Mouse (Mus musculus) Patski (cell line): ENCODE measurements at regions not wholly inside any gene's neighbourhood (a gene's known extent, or its start where the extent isn't known, plus 50 kb on each side); places are given as distances from the start of the nearest gene placed in this dataset.

Source experiments
- ATAC-seq: fragments of 100-300 bp; one replicate; pipeline ENCODE4 v1.8.0; 2021
- CTCF ChIA-PET: fragments of 350-600 bp; sonication (Branson Sonifier 250); formaldehyde crosslinking; loops from one replicate; lab custom pipeline; 2022; ENCODE audit warnings: inconsistent platforms; lab: Charles Lee
- POLR2A ChIA-PET: fragments of 350-600 bp; sonication (Branson Sonifier 250); formaldehyde crosslinking; loops from one replicate; lab custom pipeline; 2022; ENCODE audit warnings: antibody characterized with exemption, inconsistent platforms; lab: Charles Lee
- DNase-seq: peaks from one replicate; pipeline ENCODE4 v3.0.0-alpha.2; 2011; ENCODE audit warnings: low read depth, low spot score
- H3K27me3 ChIP-seq: fragments of 371-371 bp; one replicate; pipeline ENCODE4 v1.5.1; 2021
- CTCF ChIP-seq: fragments of 100-300 bp; IDR thresholded peaks from one replicate; pipeline ENCODE4 v1.5.1; 2021
- in situ Hi-C: fragments of 300-500 bp; cut with MboI; formaldehyde crosslinking; loops from 3 replicates; pipeline ENCODE4 v1.11.1; 2018; ENCODE audit warnings: low pct_unique_long_range_greater_than_20kb, mixed read lengths

- in situ Hi-C loops, result no loop called here
- CTCF ChIA-PET, result no interaction called here
- DNase-seq (no peak), ATAC-seq (no peak)
- no peaks in the 10 kb centered on the region for H3K27me3 ChIP-seq
- POLR2A ChIA-PET, result no interaction called here
- TF ChIP-seq CTCF, result no peak
Observed at GRCm38 (mm10) chr12:77081774-77082173, 119.8 kb upstream of the Max start.

DNA sequence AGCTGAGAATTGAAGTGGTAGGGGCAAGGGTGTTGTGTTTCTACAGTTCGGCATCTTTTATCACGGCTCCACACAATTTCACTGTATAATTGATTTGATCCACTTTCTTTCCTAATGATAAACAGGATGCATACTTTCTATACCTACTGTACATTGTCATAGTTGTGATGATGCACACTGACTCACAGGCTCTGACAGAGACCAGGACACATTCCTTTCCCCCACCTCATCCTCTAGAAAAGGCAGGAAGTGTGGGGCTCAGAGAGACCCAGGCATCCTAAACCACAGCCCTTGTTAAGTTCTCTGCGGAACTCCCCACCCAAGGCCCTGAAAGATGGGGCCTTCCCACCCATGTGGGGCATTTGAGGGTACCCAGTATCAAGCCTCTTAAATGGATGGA lies 117.5 kb upstream of the Max start:
- POLR2A ChIA-PET, result interaction anchor here (0.6 kb wide), 1 partner anchor 18 kb away, joined by 7 read pairs; no protein-coding TSS in a partner anchor
- TF ChIP-seq CTCF, result no peak
- in situ Hi-C loops, result no loop called here

GRCm38 (mm10) chr12:77076678-77077077 lies 114.7 kb upstream of the Max start:
- in situ Hi-C loops, result no loop called here
- no peak for ATAC-seq
- POLR2A ChIA-PET, result interaction anchor here (0.6 kb wide), 1 partner anchor 401 kb away, joined by 3 read pairs; no protein-coding TSS in a partner anchor

More for the DNA sequence above, 117.5 kb upstream of the Max start:
- ATAC-seq (no peak), DNase-seq (no peak)
- H3K27me3 ChIP-seq, result no peaks in the 10 kb centered on the region
- CTCF ChIA-PET, result no interaction called here

GRCm38 (mm10) chr12:77074602-77075001 lies 112.6 kb upstream of the Max start:
- no peaks in the 10 kb centered on the region for H3K27me3 ChIP-seq
- ChIA-PET CTCF (interaction anchor here (1.1 to 1.8 kb wide), 3 partner anchors 11 to 18 kb away, joined by 3 to 5 read pairs (median 3); no protein-coding TSS in a partner anchor), POLR2A (interaction anchor here (0.6 kb wide), 1 partner anchor 169 kb away, joined by 4 read pairs; no protein-coding TSS in a partner anchor)
- ATAC-seq, result no peak
- TF ChIP-seq CTCF, result no peak
- in situ Hi-C loops, result no loop called here
- no peak for DNase-seq

More at GRCm38 (mm10) chr12:77076678-77077077, 114.7 kb upstream of the Max start:
- TF ChIP-seq CTCF, result no peak
- no peak for DNase-seq
- no peaks in the 10 kb centered on the region for H3K27me3 ChIP-seq
- CTCF ChIA-PET, result no interaction called here

DNA sequence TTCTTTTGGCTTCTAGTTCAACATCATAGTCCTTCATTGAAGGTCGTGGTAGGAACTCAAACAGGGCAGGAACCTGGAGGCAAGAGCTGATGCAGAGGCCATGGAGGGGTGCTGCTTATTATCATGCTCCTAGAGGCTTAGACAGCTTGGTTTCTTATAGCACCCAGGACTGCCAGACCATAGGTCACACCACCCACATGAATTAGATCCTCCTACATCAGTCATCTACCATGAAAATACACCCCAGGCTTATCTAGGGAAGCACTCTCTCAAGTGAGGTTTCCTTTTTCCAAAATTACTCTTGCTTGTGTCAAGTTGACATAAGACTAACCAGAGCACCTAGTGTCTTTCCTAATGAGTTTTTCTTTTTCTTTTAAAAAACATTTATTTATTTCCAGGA lies 109.7 kb upstream of the Max start:
- ChIA-PET POLR2A (no interaction called here), CTCF (no interaction called here)
- ATAC-seq, result no peak
- DNase-seq, result no peak
- H3K27me3 ChIP-seq, result no peaks in the 10 kb centered on the region
- in situ Hi-C loops, result no loop called here
- TF ChIP-seq CTCF, result no peak

DNA sequence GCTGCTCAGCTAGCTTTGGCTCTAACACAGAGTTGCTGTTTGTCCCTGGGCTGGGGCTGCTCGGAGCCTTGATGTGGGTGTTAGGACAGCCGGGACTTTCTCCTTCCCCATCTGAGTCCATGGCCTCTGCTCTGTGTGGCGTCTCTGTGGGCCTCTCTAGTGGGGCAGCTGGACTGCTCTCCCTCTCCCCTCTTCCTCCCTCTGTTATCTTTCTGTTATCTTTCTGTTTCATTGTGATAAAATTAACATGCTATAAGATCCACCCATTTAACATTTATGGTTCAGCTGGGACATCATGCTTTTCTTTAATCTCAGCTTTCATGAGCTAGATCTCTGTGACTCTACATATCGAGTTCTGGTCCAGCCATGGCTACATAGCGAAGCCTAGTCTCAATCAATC lies 105.9 kb upstream of the Max start:
- DNase-seq, result no peak
- CTCF ChIA-PET, result no interaction called here
- POLR2A ChIA-PET, result no interaction called here
- no peak for TF ChIP-seq CTCF
- H3K27me3 ChIP-seq, result no peaks in the 10 kb centered on the region
- in situ Hi-C loops, result no loop called here
- no peak for ATAC-seq

GRCm38 (mm10) chr12:77067115-77067514 lies 105.1 kb upstream of the Max start:
- in situ Hi-C loops, result no loop called here
- TF ChIP-seq CTCF, result no peak
- no peaks in the 10 kb centered on the region for H3K27me3 ChIP-seq
- ChIA-PET CTCF (no interaction called here), POLR2A (no interaction called here)
- ATAC-seq (no peak), DNase-seq (no peak)

- ATAC-seq, result no peak
- DNase-seq, result no peak
- ChIA-PET POLR2A (no interaction called here), CTCF (no interaction called here)
- no peak for TF ChIP-seq CTCF
- no peaks in the 10 kb centered on the region for H3K27me3 ChIP-seq
- in situ Hi-C loops, result no loop called here
Observed at GRCm38 (mm10) chr12:77065645-77066512, 103.9 kb upstream of the Max start.

DNA sequence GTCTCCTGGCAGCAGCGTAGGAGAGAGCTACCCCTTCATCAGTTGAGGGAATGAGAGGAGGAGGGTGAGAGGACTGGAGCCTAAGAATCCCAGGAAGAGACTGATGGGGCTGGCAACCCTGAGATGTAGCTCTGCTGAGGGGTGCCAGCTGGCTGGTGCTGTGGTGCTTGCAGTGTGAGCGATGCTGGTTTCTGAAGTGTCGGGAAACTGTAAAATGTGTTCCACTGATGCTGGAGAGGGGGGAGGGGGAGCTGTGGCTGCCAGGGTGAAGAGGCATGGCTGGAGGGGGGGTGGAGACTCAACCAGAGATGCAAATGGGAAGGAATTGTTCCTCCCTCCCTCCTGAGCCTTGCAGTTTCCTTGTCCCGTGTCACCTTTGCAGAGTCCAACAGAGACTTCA lies 102.0 kb upstream of the Max start:
- no peak for ATAC-seq
- in situ Hi-C loops, result no loop called here
- ChIA-PET POLR2A (no interaction called here), CTCF (interaction anchor here (1.3 kb wide), 1 partner anchor 10 kb away, joined by 3 read pairs; no protein-coding TSS in a partner anchor)
- no peak for DNase-seq
- H3K27me3 ChIP-seq, result no peaks in the 10 kb centered on the region
- TF ChIP-seq CTCF, result no peak

DNA sequence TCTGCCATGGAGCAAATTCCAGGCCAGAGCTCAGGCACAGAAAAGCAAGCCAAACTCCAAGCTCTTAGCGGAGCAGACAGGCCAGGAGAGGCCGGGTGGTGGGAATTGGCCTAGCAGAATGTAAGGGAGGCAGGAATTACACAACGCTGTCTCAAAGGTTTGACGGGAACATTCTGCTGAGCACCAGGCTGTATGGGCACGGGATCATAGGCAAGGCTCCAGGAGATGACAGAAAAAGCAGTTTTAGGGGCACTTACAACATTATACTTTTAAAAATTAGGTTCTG lies 99.5 kb upstream of the Max start:
- CTCF ChIA-PET, result no interaction called here
- in situ Hi-C loops, result no loop called here
- H3K27me3 ChIP-seq, result no peaks in the 10 kb centered on the region
- no peak for TF ChIP-seq CTCF
- DNase-seq (no peak), ATAC-seq (no peak)
- POLR2A ChIA-PET, result interaction anchor here (0.5 kb wide), 1 partner anchor 42 kb away, joined by 3 read pairs; no protein-coding TSS in a partner anchor

GRCm38 (mm10) chr12:77060766-77061561 lies 99.0 kb upstream of the Max start:
- in situ Hi-C loops, result no loop called here
- no peaks in the 10 kb centered on the region for H3K27me3 ChIP-seq
- TF ChIP-seq CTCF, result no peak
- POLR2A ChIA-PET, result interaction anchor here (0.5 kb wide), 1 partner anchor 42 kb away, joined by 3 read pairs; no protein-coding TSS in a partner anchor
- DNase-seq, result no peak
- CTCF ChIA-PET, result no interaction called here
- no peak for ATAC-seq
